Mouse (Mus musculus) CH12.LX (cell line): ENCODE measurements around the gene R3hcc1l. TPM values are rescaled to one million over a fixed set of nuclear protein-coding genes. Genes with fewer than 3 reads are reported as not detected.

Experiments
- DNase-seq: peaks from one replicate; pipeline ENCODE4 v3.0.0-alpha.2; 2013; ENCODE audit errors: extremely low read depth
- H3K27ac ChIP-seq: 2 replicates; pipeline ENCODE4 v1.5.1; 2012; ENCODE audit warnings: low read depth, mild to moderate bottlenecking, control low read depth, moderate library complexity; ENCODE audit not compliant: insufficient read depth
- H3K27me3 ChIP-seq: replicated peaks from 2 replicates; pipeline ENCODE3; 2012; ENCODE audit warnings: inconsistent platforms
- H3K36me3 ChIP-seq, 2 experiments: replicated peaks in 1 of 2; 2 replicates each; pipeline versions ENCODE3 to v1.6.1; 2012; ENCODE audit warnings: inconsistent platforms in 1 of 2, low read length in 1 of 2, mild to moderate bottlenecking in 1 of 2, mixed read lengths in 1 of 2, moderate library complexity in 1 of 2; ENCODE audit not compliant: control insufficient read depth in 1 of 2, insufficient read depth in 1 of 2
- H3K4me1 ChIP-seq, 2 experiments: 2 replicates each; pipeline ENCODE4 v1.6.1; 2012; ENCODE audit warnings: inconsistent platforms in 1 of 2, moderate library complexity in 1 of 2; ENCODE audit not compliant: insufficient read depth in 2 of 2, control insufficient read depth in 1 of 2
- H3K4me2 ChIP-seq: 2 replicates; pipeline ENCODE4 v1.6.1; 2012; ENCODE audit warnings: low read depth, mild to moderate bottlenecking, control low read depth; ENCODE audit not compliant: poor library complexity, insufficient read depth, severe bottlenecking
- H3K4me3 ChIP-seq, 3 experiments: fragments of 150-350 bp in 1 of 3; sonication (generic) in 1 of 3; replicated peaks in 1 of 3; 2 replicates each; pipeline versions ENCODE3 to v1.5.1; 2011 to 2012; ENCODE audit warnings: low read depth in 2 of 3, low read length in 2 of 3, mild to moderate bottlenecking in 2 of 3, moderate library complexity in 2 of 3, control low read depth in 1 of 3, improper control_type of control experiment in 1 of 3, inconsistent platforms in 1 of 3, mixed read lengths in 1 of 3; ENCODE audit not compliant: poor library complexity in 1 of 3
- H3K79me2 ChIP-seq: replicated peaks from 2 replicates; pipeline ENCODE4 v1.6.1; 2012; ENCODE audit warnings: mild to moderate bottlenecking, moderate library complexity; ENCODE audit not compliant: control insufficient read depth, poor library complexity, insufficient read depth, severe bottlenecking; ENCODE audit errors: extremely low read depth
- H3K9ac ChIP-seq: 2 replicates; pipeline ENCODE4 v1.6.1; 2012; ENCODE audit warnings: low read depth, mild to moderate bottlenecking, control low read depth, moderate library complexity; ENCODE audit not compliant: insufficient read depth
- H3K9me3 ChIP-seq: replicated peaks from 2 replicates; pipeline ENCODE3; 2012; ENCODE audit warnings: low read length, inconsistent platforms, mixed read lengths
- CHD1 ChIP-seq: IDR thresholded peaks from 2 replicates; pipeline ENCODE4 v1.6.1; 2012; ENCODE audit warnings: low read depth, low read length, improper control_type of control experiment, inconsistent platforms
- EP300 ChIP-seq: IDR thresholded peaks from 2 replicates; pipeline ENCODE4 v1.6.1; 2011; ENCODE audit warnings: low read length, improper control_type of control experiment
- ETS1 ChIP-seq: conservative IDR thresholded peaks from 2 replicates; pipeline ENCODE4 v1.6.1; 2012; ENCODE audit warnings: low read depth, mild to moderate bottlenecking, inconsistent platforms, low read length, improper control_type of control experiment, moderate library complexity
- GABPA ChIP-seq: IDR thresholded peaks from 2 replicates; pipeline ENCODE4 v1.6.1; 2012; ENCODE audit warnings: low read depth, low read length, improper control_type of control experiment, inconsistent platforms; ENCODE audit not compliant: insufficient replicate concordance
- IRF4 ChIP-seq: IDR thresholded peaks from 2 replicates; pipeline ENCODE4 v1.6.1; 2014; ENCODE audit warnings: low read depth, mild to moderate bottlenecking, inconsistent platforms, low read length, improper control_type of control experiment
- JUN ChIP-seq: IDR thresholded peaks from 2 replicates; pipeline ENCODE4 v1.6.1; 2011; ENCODE audit warnings: low read depth, mild to moderate bottlenecking, low read length, improper control_type of control experiment, moderate library complexity; ENCODE audit not compliant: insufficient read depth
- KAT2A ChIP-seq: IDR thresholded peaks from 2 replicates; pipeline ENCODE4 v1.6.1; 2012; ENCODE audit warnings: low read length, improper control_type of control experiment, inconsistent platforms; ENCODE audit not compliant: insufficient replicate concordance
- MXI1 ChIP-seq: IDR thresholded peaks from 2 replicates; pipeline ENCODE4 v1.6.1; 2011; ENCODE audit warnings: mild to moderate bottlenecking, low read depth, low read length, improper control_type of control experiment
- MYC ChIP-seq: IDR thresholded peaks from 2 replicates; pipeline ENCODE4 v1.6.1; 2011; ENCODE audit warnings: low read depth, mild to moderate bottlenecking, improper control_type of control experiment, low read length
- NELFE ChIP-seq: IDR thresholded peaks from 2 replicates; pipeline ENCODE4 v1.6.1; 2011; ENCODE audit warnings: low read depth, low read length, improper control_type of control experiment
- POLR2A ChIP-seq: IDR thresholded peaks from 2 replicates; pipeline ENCODE4 v1.6.1; 2011; ENCODE audit warnings: low read depth, mild to moderate bottlenecking, improper control_type of control experiment, low read length
- SMC3 ChIP-seq: IDR thresholded peaks from 2 replicates; pipeline ENCODE4 v1.6.1; 2011; ENCODE audit warnings: low read depth, low read length, improper control_type of control experiment
- UBTF ChIP-seq: IDR thresholded peaks from 2 replicates; pipeline ENCODE4 v1.6.1; 2012; ENCODE audit warnings: low read depth, mild to moderate bottlenecking, inconsistent platforms, low read length, improper control_type of control experiment, moderate library complexity
- ZC3H11A ChIP-seq: IDR thresholded peaks from 2 replicates; pipeline ENCODE4 v1.6.1; 2012; ENCODE audit warnings: low read depth, mild to moderate bottlenecking, inconsistent platforms, low read length, improper control_type of control experiment
- ZNF384 ChIP-seq: IDR thresholded peaks from 2 replicates; pipeline ENCODE4 v1.6.1; 2012; ENCODE audit warnings: low read depth, low read length, improper control_type of control experiment, inconsistent platforms
- dilution Hi-C: fragments of 300-500 bp; cut with MboI; formaldehyde crosslinking; loops from 2 replicates; pipeline ENCODE4 v1.14.3; 2020; ENCODE audit warnings: low sequenced_read_pairs; ENCODE audit not compliant: extremely low pct_unique_long_range_greater_than_20kb, extremely low pct_ligation_motif_present
- in situ Hi-C: fragments of 300-500 bp; cut with MboI; formaldehyde crosslinking; loops from 3 replicates; pipeline ENCODE4 v1.14.3; 2019; ENCODE audit warnings: low sequenced_read_pairs, low pct_ligation_motif_present, low pct_unique_long_range_greater_than_20kb, mixed read lengths
- polyA plus RNA-seq: library from polyadenylated mRNA; unstranded; fragments of >175 nt; gene quantifications from 2 replicates; pipeline ENCODE4 v1.2.1, GENCODE M21; 2012; ENCODE audit warnings: low read depth; ENCODE audit not compliant: insufficient read length
- total RNA-seq, 2 experiments: library from RNA; depleted of rRNA; stranded (reverse); fragments of 300-350 nt in 1 of 2; fragments of >200 nt in 1 of 2; gene quantifications; 2 replicates each; pipeline ENCODE4 v1.2.3; 2012 to 2014

Gene R3hcc1l
- total and polyA plus RNA-seq, 3 experiments: 6.1 to 12.2 (median 10.7) TPM

DNA sequence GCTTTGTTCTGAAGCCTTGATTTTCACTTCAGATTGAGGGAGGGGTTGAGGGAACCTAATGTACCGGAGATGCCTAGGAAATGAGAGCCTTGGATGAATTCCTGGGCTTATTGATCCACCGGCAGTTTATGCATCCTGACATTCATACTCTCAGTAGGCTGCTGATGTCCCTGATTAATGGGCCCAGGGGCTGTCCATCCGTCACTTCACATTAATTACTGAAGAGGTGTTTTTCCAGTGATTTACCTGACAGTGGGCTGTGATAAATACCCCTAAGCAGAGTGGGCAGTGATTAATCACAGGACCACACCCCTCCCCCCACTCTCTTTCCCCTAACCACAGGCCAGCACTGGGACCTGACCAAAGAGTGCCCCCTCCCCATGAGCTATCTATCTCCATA lies 22.1 kb downstream of the R3hcc1l start:
- peaks cover 0 to 7% of the 10 kb centered on the region in 2 experiments; a peak in 1 of 4 replicates for H3K4me1 ChIP-seq
- H3K4me2 ChIP-seq: no peak overlapping the region

GRCm38 (mm10) chr19:42558701-42559100 lies 40.1 kb downstream of the R3hcc1l start:
- in situ Hi-C loops (no loop called here), dilution Hi-C loops (no loop called here)
- peaks cover 2% of the 10 kb centered on the region; the same call in 1 of the 2 replicates for H3K79me2 ChIP-seq
- no peaks in the 10 kb centered on the region for H3K9me3 ChIP-seq
- H3K4me3 ChIP-seq: no peak overlapping the region
- peak; percentile 72 for DNase-seq
- H3K9ac ChIP-seq: no peak overlapping the region
- H3K27ac ChIP-seq: no peak overlapping the region
- H3K4me1 ChIP-seq: peaks cover 9 to 48% of the 10 kb centered on the region in 2 experiments
- H3K27me3 ChIP-seq: no peaks in the 10 kb centered on the region
- H3K4me2 ChIP-seq: no peak overlapping the region
- peaks cover 8 to 12% of the 10 kb centered on the region in 2 experiments for H3K36me3 ChIP-seq
- TF ChIP-seq EP300 (peak; percentile 12; the same call in 1 of the 2 replicates), IRF4 (peak; percentile 59), ZNF384 (peak; percentile 83), UBTF (no peak)
- TF ChIP-seq, all 38 proteins: peak for 3

More for the DNA sequence above, 22.1 kb downstream of the R3hcc1l start:
- DNase-seq: no peak
- Histone ChIP-seq H3K9ac (no peak overlapping the region), H3K79me2 (peaks cover 14% of the 10 kb centered on the region), H3K4me3 (no peak overlapping the region), H3K27me3 (no peaks in the 10 kb centered on the region), H3K9me3 (no peaks in the 10 kb centered on the region), H3K27ac (no peak overlapping the region), H3K36me3 (peaks cover 0 to 5% of the 10 kb centered on the region in 2 experiments)
- in situ Hi-C loops (no loop called here), dilution Hi-C loops (no loop called here)
- TF ChIP-seq POLR2A (no peak), CHD1 (no peak), ETS1 (no peak), GABPA (no peak), ZNF384 (no peak), SMC3 (no peak)

GRCm38 (mm10) chr19:42561991-42562390 lies 43.4 kb downstream of the R3hcc1l start:
- Histone ChIP-seq H3K27ac (no peak overlapping the region), H3K27me3 (no peaks in the 10 kb centered on the region), H3K36me3 (peaks cover 8 to 23% of the 10 kb centered on the region in 2 experiments), H3K9me3 (no peaks in the 10 kb centered on the region), H3K4me1 (peaks cover 9 to 65% of the 10 kb centered on the region in 2 experiments), H3K4me2 (no peak overlapping the region), H3K4me3 (no peak overlapping the region), H3K79me2 (0 out of 2 replicates have a peak, but pooled peaks cover 2% of the 10 kb centered on the region)
- in situ Hi-C loops: no loop called here
- dilution Hi-C loops: no loop called here
- DNase-seq: no peak
- TF ChIP-seq JUN: no peak
- no peak for TF ChIP-seq KAT2A
- TF ChIP-seq CHD1: no peak
- TF ChIP-seq ZC3H11A: no peak
- no peak for TF ChIP-seq MXI1
- TF ChIP-seq NELFE: no peak
- no peak for TF ChIP-seq POLR2A
- TF ChIP-seq MYC: no peak
- TF ChIP-seq SMC3: no peak
- TF ChIP-seq, all 38 proteins: peak for 0
- H3K9ac ChIP-seq: no peak overlapping the region
